8 mouse cellular contexts compared by ENCODE assay signal in the genomic region with DNA sequence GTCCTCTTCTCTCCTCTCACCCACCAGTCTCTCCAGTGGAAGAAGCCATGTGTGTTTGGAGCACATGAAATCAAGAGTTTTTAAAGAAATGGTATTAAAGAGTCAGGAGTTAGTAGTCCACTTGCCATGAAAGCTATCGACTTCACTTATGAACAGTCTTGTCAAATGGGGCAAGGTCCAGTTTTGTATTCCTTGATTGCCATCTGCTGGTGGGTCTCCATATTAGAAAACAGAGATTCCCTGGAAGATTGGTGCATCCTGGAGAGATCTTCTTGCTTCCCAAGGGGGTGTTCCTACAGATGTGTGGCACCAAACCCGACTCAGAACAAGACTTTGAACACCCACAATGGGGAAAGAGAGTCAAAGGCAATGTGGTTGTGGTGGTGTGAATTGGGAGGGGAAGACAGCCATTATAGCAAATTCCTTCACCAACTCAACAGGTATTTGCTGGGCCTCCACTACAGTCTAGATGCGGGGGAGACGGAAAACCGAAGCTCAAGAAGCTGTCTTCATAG. TPM values are rescaled to one million over a fixed set of nuclear protein-coding genes. Genes with fewer than 3 reads are reported as not detected.
DNase-seq lines count a peak whose midpoint lies in the region; ATAC-seq and TF ChIP-seq lines count a peak whose summit lies in the region.
"Had no signal": no experiment of that assay in that cellular context is flagged by ENCODE, and none has a peak within 500 bp of the region (broad histone marks: within the 10 kb centered on the region; RNA-seq: fewer than 3 reads in every experiment).

No protein-coding gene starts in this region.

- H3K9ac ChIP-seq in kidney, embryonic 16.5 days (replicated peaks; ENCODE audit: low read length), result no peak overlapping the region
- H3K9ac ChIP-seq: neural tube, embryonic 13.5 days had no signal

- H3K27ac ChIP-seq in kidney, adult 2 months (ENCODE audit: insufficient read depth, low read depth, low read length), result no peak overlapping the region
- no peak overlapping the region for H3K27ac ChIP-seq in kidney, embryonic 16.5 days (ENCODE audit: low read length)
- H3K27ac ChIP-seq: neural tube, embryonic 13.5 days had no signal

- no peaks in the 10 kb centered on the region for H3K4me1 ChIP-seq in kidney, adult 2 months (ENCODE audit: control insufficient read depth, insufficient read depth, low read length)
- no peaks in the 10 kb centered on the region for H3K4me1 ChIP-seq in kidney, embryonic 16.5 days (ENCODE audit: insufficient read depth, low read length)
- H3K4me1 ChIP-seq: neural tube, embryonic 13.5 days had no signal

- H3K4me3 ChIP-seq in kidney, adult 2 months (ENCODE audit: insufficient read depth, low read depth, low read length), result no peak overlapping the region
- H3K4me3 ChIP-seq in kidney, embryonic 16.5 days (ENCODE audit: low read length), result no peak overlapping the region
- H3K4me3 ChIP-seq: neural tube, embryonic 13.5 days had no signal

- no peak for TF ChIP-seq POLR2A in kidney, adult 2 months (IDR thresholded peaks at IDR 0.05; ENCODE audit: low read depth, low read length)

- no peak overlapping the region for H3K4me2 ChIP-seq in kidney, embryonic 16.5 days (replicated peaks; ENCODE audit: low read depth, low read length)
- H3K4me2 ChIP-seq: neural tube, embryonic 13.5 days had no signal

- no peak for ATAC-seq in kidney, embryonic 16.5 days (ENCODE audit: low FRiP score, low TSS enrichment)

- H3K36me3 ChIP-seq in kidney, adult 2 months (ENCODE audit: control insufficient read depth, insufficient read depth, low read length), result no peaks in the 10 kb centered on the region
- no peaks in the 10 kb centered on the region for H3K36me3 ChIP-seq in kidney, embryonic 16.5 days (ENCODE audit: insufficient read depth, low read length)
- H3K36me3 ChIP-seq: neural tube, embryonic 13.5 days had no signal

- 0 out of 2 replicates have a peak, but pooled peaks have one; percentile 11 for TF ChIP-seq CTCF in kidney, adult 2 months (conservative IDR thresholded peaks at IDR 0.05; ENCODE audit: insufficient read depth, insufficient read length, low read depth, low read length)

- peaks cover 6% of the 10 kb centered on the region; the same call in 1 of the 2 replicates for H3K9me3 ChIP-seq in kidney, embryonic 16.5 days (ENCODE audit: low read length)
- H3K9me3 ChIP-seq: neural tube, embryonic 13.5 days had no signal

- H3K27me3 ChIP-seq in kidney, adult 2 months (replicated peaks; ENCODE audit: control insufficient read depth, insufficient read depth, low read length), result no peaks in the 10 kb centered on the region
- H3K27me3 ChIP-seq in kidney, embryonic 16.5 days (ENCODE audit: insufficient read depth, low read length), result no peaks in the 10 kb centered on the region
- H3K27me3 ChIP-seq: neural tube, embryonic 13.5 days had no signal

- peak; percentile 59 for DNase-seq in kidney, adult 2 months
- DNase-seq in T-cell, adult 2 months (ENCODE audit: low spot score), result peak; percentile 6
- peak; percentile 60 for DNase-seq in embryo, embryonic 10 days (ENCODE audit: low spot score)
- peak; percentile 6 to 22 for DNase-seq in layer of hippocampus, adult 8-10 months (ENCODE audit: low spot score in 2 of 2)
- peak; percentile 4 to 9 for DNase-seq in right cerebral cortex, postnatal 36 days (ENCODE audit: low spot score in 2 of 2)
- DNase-seq in B cell, adult 2 months, result no peak

- 49% methylated on average over 5 of the region's 5 CpGs for WGBS in kidney, adult 2 months
- WGBS in kidney, embryonic 16.5 days, result 52% methylated on average over 5 of the region's 5 CpGs

RNA-seq across cellular contexts. Expression of a gene that starts 26.7 kb away (rescaled TPM):
- polyA plus RNA-seq in kidney, adult 2 months (2012; rRNA removed), result 8.8 and 11.8 TPM in 2 replicates
- polyA plus RNA-seq in kidney, embryonic 16.5 days (2015; fragmentation: Nextera tagmentation; extraction: Ambion mirVana), result 29.1 and 29.9 TPM in 2 replicates
- 10 to 100 TPM; 43.7 to 50.3 (median 46.2) TPM for total RNA-seq in layer of hippocampus, adult 8-10 months (2022)

Comparison
In these comparisons a context has a peak if more than half of its experiments do, and no peak if none do; other contexts are left out.
1. DNase-seq: peak in kidney, adult 2 months (single experiment), T-cell, adult 2 months (single experiment), embryo, embryonic 10 days (single experiment), layer of hippocampus, adult 8-10 months (2 of 2) and right cerebral cortex, postnatal 36 days (2 of 2); none in B cell, adult 2 months (0 of 2).